Mouse (Mus musculus) bone marrow macrophage, adult 2 months (primary cell): ENCODE data around the gene Ftsj3.

Source experiments
- CTCF ChIP-seq: IDR thresholded peaks from 2 replicates; pipeline ENCODE4 v1.5.1; 2012; ENCODE audit warnings: low read depth, mild to moderate bottlenecking, low read length, moderate library complexity
- POLR2A ChIP-seq: IDR thresholded peaks from 2 replicates; pipeline ENCODE4 v1.6.1; 2012; ENCODE audit warnings: mild to moderate bottlenecking, low read depth, low read length, borderline replicate concordance

GRCm38 (mm10) chr11:106202123-106202465 is 53.8 kb downstream of the Ftsj3 start, which contains the start of gene Strada:
- TF ChIP-seq POLR2A (no peak), CTCF (no peak)
